Mouse (Mus musculus): ENCODE results near the gene Acot7. TPM values are rescaled to one million over a fixed set of nuclear protein-coding genes. Genes with fewer than 3 reads are reported as not detected.
"Not testable (repeated sequence)": the region's sequence is repeated elsewhere in the genome, so short reads cannot be mapped to it uniquely, and the experiment has no call there.

Acot7 gene
- total RNA-seq, 2 experiments from 2014 or later, result 37.3 to 39.3 TPM

DNA sequence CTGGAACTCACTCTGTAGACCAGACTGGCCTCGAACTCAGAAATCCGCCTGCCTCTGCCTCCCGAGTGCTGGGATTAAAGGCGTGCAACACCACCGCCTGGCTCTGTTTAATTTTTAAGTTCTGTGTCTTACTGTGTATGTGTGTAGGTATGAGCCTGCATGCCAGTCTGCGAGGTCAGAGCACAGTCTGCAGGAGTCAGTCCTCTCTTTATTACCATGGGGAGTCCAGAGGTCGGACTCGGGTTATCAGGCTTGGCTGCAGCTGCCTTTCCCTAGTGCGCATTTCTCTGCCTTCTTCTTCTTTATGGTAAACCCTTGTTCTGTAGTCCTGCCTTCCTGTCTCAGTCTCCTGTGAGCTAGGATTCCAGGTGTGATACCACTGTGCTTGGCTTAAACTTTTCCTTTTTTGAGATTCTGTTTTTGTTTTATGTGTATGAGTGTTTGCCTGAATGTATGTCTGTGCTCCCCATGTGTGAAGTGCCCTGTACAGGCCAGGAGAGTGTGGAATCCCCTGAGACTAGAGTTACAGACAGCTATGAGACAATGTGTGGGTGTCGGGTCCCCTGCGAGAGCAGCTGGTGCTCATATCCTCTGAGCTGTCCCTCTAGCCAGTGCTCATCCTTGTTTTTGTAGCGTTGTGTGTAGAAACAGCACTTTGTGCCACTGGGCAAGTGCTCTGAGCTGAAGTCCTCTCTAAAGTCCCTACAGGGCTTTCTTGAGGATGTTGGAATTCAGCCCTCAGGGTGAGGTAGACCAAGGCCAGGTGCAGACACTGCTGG lies 50.0 kb downstream of the Acot7 start:
- intact Hi-C loops (cut with DNase I), result no loop called here
- no peak for DNase-seq

DNA sequence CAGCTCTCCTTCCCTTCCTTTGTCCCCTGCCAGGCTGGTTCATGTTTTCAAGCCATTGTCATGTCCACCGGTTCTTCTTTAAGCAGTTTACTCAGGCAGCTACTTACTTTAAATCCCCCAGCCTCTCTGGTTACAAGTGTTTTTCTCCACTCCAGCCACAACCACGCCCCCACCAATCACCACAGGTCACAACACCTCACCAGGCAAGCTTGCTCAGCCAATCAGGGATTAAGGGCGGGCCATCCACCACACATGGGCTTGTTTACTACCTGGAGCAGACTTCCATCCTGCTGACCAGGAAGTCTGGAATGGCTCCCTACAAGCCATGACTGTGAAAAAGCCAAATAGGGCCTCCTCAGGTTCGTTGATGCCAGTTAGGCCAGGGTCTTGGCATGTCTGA lies 52.4 kb downstream of the Acot7 start:
- intact Hi-C loops (cut with DNase I); DNase-seq: not testable (repeated sequence)

GRCm38 (mm10) chr4:152231326-152231725 lies 53.4 kb downstream of the Acot7 start:
- no peak for DNase-seq
- intact Hi-C loops (cut with DNase I), result no loop called here

GRCm38 (mm10) chr4:152232411-152232903 lies 54.5 kb downstream of the Acot7 start:
- intact Hi-C loops (cut with DNase I), result no loop called here
- DNase-seq, result no peak

GRCm38 (mm10) chr4:152239974-152240373 lies 62.0 kb downstream of the Acot7 start:
- no peak for DNase-seq
- intact Hi-C loops (cut with DNase I), result no loop called here

- intact Hi-C loops (cut with DNase I), result no loop called here
- DNase-seq, result no peak
Observed at GRCm38 (mm10) chr4:152243241-152243891, 65.4 kb downstream of the Acot7 start.

GRCm38 (mm10) chr4:152243969-152244368 lies 66.0 kb downstream of the Acot7 start:
- intact Hi-C loops (cut with DNase I), result no loop called here
- no peak for DNase-seq

- intact Hi-C loops (cut with DNase I), result no loop called here
- DNase-seq, result no peak
Observed at GRCm38 (mm10) chr4:152244545-152245522, 66.9 kb downstream of the Acot7 start.

- intact Hi-C loops (cut with DNase I), result no loop called here
Observed at GRCm38 (mm10) chr4:152246011-152246410, 68.1 kb downstream of the Acot7 start.

GRCm38 (mm10) chr4:152247195-152247594 lies 69.3 kb downstream of the Acot7 start:
- intact Hi-C loops (cut with DNase I), result no loop called here
- no peak for DNase-seq

More at GRCm38 (mm10) chr4:152246011-152246410, 68.1 kb downstream of the Acot7 start:
- no peak for DNase-seq

GRCm38 (mm10) chr4:152250615-152251014 lies 72.7 kb downstream of the Acot7 start:
- DNase-seq, result no peak

GRCm38 (mm10) chr4:152253183-152253759 lies 75.3 kb downstream of the Acot7 start:
- DNase-seq, result no peak
- intact Hi-C loops (cut with DNase I), result no loop called here

More at GRCm38 (mm10) chr4:152250615-152251014, 72.7 kb downstream of the Acot7 start:
- intact Hi-C loops (cut with DNase I), result no loop called here

- intact Hi-C loops (cut with DNase I), result no loop called here
- DNase-seq, result peak; percentile 80
Observed at GRCm38 (mm10) chr4:152257070-152257469, 79.1 kb downstream of the Acot7 start.

- no peak for DNase-seq
- intact Hi-C loops (cut with DNase I), result no loop called here
Observed at GRCm38 (mm10) chr4:152260451-152260850, 82.5 kb downstream of the Acot7 start.

GRCm38 (mm10) chr4:152262187-152262586 lies 84.3 kb downstream of the Acot7 start:
- intact Hi-C loops (cut with DNase I), result no loop called here
- peak; percentile 42 to 60 for DNase-seq

DNA sequence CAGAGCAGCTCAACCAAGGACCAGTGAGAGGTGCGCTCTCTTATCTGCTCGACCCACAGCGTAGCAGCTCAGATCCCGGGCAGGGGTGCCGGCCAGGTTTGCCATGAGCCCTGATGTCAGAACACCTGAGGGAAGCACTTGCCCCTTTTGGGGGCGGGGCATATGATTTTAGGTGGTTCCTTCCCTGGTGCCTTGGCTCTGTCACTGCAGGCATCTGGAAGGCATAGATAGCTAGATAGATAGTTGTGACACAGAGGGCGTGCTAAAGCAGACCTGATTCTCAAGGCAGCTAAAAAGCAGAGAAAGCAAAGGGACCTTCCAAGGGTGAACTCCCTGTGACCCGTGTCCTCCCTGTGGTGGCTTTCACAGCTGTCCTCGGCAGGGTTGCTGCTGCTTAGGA lies 85.2 kb downstream of the Acot7 start:
- intact Hi-C loops (cut with DNase I), result no loop called here
- DNase-seq, result no peak

DNA sequence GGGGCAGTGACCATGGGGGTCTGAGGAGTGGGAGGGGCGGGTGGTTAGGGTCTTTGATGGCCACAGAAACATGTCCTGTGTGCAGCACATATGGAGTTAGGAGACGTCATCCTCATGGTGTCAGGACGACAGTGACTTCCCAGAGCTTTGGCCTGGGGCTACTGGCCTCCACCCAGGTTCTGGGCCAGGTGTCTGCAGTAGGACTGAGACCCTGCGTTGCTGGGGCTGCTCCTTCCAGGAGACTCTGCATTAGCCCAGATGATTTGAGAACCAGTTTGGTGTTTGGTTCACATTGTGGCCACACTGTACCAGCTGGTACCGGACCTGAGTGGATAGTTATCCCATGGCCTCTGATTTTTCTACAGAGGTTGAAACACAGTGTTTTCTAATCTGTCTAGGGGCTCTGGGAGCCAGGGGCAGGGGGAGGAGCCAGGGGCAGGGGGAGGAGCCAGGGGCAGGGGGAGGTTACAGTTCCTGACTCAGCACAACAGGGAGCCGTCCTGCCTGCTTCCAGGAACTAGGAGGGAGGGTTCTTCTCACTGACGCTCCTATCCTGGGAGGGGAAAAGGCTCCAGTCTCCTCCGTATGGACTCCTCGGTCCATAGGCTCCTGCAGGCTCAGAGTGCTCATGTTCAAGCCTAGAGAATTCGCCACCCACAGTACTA lies 85.7 kb downstream of the Acot7 start:
- intact Hi-C loops (cut with DNase I), result no loop called here
- no peak for DNase-seq

DNA sequence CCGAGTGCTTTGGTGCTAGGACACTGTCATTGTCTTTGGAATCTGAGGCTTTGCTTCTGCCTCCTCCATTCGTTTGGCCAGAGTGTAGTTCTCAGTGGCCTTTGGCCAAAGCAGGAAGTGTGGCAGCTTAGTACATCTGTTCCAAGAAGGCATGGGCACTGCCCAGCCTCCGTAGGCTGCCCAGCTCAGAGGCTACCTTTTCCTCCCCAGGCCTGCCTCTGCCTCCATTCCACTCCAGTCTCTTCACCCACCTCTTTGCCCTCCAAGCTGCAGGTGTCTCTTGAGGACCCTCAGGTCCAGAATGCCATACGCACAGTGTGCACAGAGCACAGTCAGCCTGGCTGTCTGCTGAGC lies 86.2 kb downstream of the Acot7 start:
- intact Hi-C loops (cut with DNase I), result no loop called here
- no peak for DNase-seq

DNA sequence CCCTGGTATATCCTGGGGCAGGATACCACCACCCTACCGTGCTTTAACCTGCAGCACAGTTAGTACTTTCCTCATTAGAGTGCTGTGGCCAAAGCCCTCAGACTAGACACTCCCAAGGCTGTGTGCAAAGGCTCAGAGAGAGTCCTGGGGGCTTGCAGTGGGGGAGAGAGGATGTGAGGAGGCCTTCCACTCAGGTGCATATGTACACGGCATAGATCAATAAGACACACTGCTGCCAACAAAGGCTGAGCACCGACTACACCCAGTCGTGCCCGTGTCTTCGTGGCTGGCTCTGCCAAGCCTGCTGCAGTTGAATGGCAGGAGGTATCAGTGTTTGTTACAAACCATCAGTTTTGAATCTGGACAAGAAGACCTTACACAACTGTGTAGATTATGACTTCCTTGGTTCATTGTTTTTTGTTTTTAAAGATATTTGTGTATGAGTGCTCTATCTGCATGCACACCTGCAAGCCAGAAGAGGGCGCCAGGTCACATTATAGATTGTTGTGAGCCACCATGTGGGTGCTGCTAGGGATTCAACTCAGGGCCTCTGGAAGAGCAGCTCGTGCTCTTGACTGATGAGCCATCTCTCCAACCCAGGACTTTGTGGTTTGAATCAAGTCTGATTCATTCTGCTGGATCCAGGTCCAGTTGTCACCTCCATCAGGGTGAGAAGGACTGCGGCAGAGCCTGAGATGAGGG lies 87.1 kb downstream of the Acot7 start:
- intact Hi-C loops (cut with DNase I), result no loop called here
- no peak for DNase-seq
